Mouse (Mus musculus): ENCODE measurements around the gene E130114P18Rik. TPM values are rescaled to one million over a fixed set of nuclear protein-coding genes. Genes with fewer than 3 reads are reported as not detected.

Gene E130114P18Rik
- polyA plus RNA-seq, 1 experiment from 2014 or later = 0.79 TPM

- ATAC-seq (ENCODE audit: low read depth) = no peak
These were observed 47.5 kb downstream of the E130114P18Rik start for GRCm38 (mm10) chr4:97730416-97730815.

GRCm38 (mm10) chr4:97729999-97730398, 47.9 kb downstream of the E130114P18Rik start:
- Histone ChIP-seq H3K9me3 (ENCODE audit: control insufficient read depth, low read length) (no peaks in the 10 kb centered on the region), H3K36me3 (ENCODE audit: control insufficient read depth, insufficient read depth, low read length) (no peaks in the 10 kb centered on the region), H3K9ac (ENCODE audit: low read length) (no peak overlapping the region), H3K27ac (ENCODE audit: low read length) (no peak overlapping the region), H3K27me3 (ENCODE audit: control insufficient read depth, insufficient read depth, low read depth, low read length) (no peaks in the 10 kb centered on the region), H3K4me3 (ENCODE audit: low read length) (no peak overlapping the region), H3K4me2 (ENCODE audit: low read depth, low read length) (no peak overlapping the region), H3K4me1 (replicated peaks; ENCODE audit: control insufficient read depth, insufficient read depth, low read length) (0 out of 2 replicates have a peak, but pooled peaks cover 4% of the 10 kb centered on the region)
- peak; percentile 85 for ATAC-seq (ENCODE audit: low read depth)
- WGBS = 36% methylated on average over 6 of the region's 6 CpGs

More at GRCm38 (mm10) chr4:97730416-97730815, 47.5 kb downstream of the E130114P18Rik start:
- no peak overlapping the region for H3K27ac ChIP-seq (ENCODE audit: low read length)
- H3K36me3 ChIP-seq (ENCODE audit: control insufficient read depth, insufficient read depth, low read length) = no peaks in the 10 kb centered on the region
- H3K4me3 ChIP-seq (ENCODE audit: low read length) = no peak overlapping the region
- 0 out of 2 replicates have a peak, but pooled peaks cover 4% of the 10 kb centered on the region for H3K4me1 ChIP-seq (replicated peaks; ENCODE audit: control insufficient read depth, insufficient read depth, low read length)
- H3K9me3 ChIP-seq (ENCODE audit: control insufficient read depth, low read length) = no peaks in the 10 kb centered on the region
- WGBS = 33% methylated on average over 3 of the region's 3 CpGs
- no peak overlapping the region for H3K9ac ChIP-seq (ENCODE audit: low read length)
- no peaks in the 10 kb centered on the region for H3K27me3 ChIP-seq (ENCODE audit: control insufficient read depth, insufficient read depth, low read depth, low read length)
- H3K4me2 ChIP-seq (ENCODE audit: low read depth, low read length) = no peak overlapping the region

- no peaks in the 10 kb centered on the region for H3K36me3 ChIP-seq (ENCODE audit: control insufficient read depth, insufficient read depth, low read length)
- no peak overlapping the region for H3K4me3 ChIP-seq (ENCODE audit: low read length)
- H3K9ac ChIP-seq (ENCODE audit: low read length) = no peak overlapping the region
- H3K27ac ChIP-seq (ENCODE audit: low read length) = no peak overlapping the region
- WGBS = 90% methylated on average over 4 of the region's 4 CpGs
- no peaks in the 10 kb centered on the region for H3K9me3 ChIP-seq (ENCODE audit: control insufficient read depth, low read length)
- no peak overlapping the region for H3K4me2 ChIP-seq (ENCODE audit: low read depth, low read length)
- H3K4me1 ChIP-seq (replicated peaks; ENCODE audit: control insufficient read depth, insufficient read depth, low read length) = 0 out of 2 replicates have a peak, but pooled peaks cover 4% of the 10 kb centered on the region
- no peaks in the 10 kb centered on the region for H3K27me3 ChIP-seq (ENCODE audit: control insufficient read depth, insufficient read depth, low read depth, low read length)
- ATAC-seq (ENCODE audit: low read depth) = no peak
These were observed 49.4 kb downstream of the E130114P18Rik start for GRCm38 (mm10) chr4:97728520-97728919.

GRCm38 (mm10) chr4:97723374-97723773, 54.5 kb downstream of the E130114P18Rik start:
- no peak for ATAC-seq (ENCODE audit: low read depth)
- Histone ChIP-seq H3K9me3 (ENCODE audit: control insufficient read depth, low read length) (no peaks in the 10 kb centered on the region), H3K9ac (ENCODE audit: low read length) (no peak overlapping the region), H3K27ac (ENCODE audit: low read length) (no peak overlapping the region), H3K4me1 (replicated peaks; ENCODE audit: control insufficient read depth, insufficient read depth, low read length) (no peaks in the 10 kb centered on the region), H3K27me3 (ENCODE audit: control insufficient read depth, insufficient read depth, low read depth, low read length) (no peaks in the 10 kb centered on the region), H3K4me2 (ENCODE audit: low read depth, low read length) (no peak overlapping the region), H3K36me3 (ENCODE audit: control insufficient read depth, insufficient read depth, low read length) (no peaks in the 10 kb centered on the region), H3K4me3 (ENCODE audit: low read length) (no peak overlapping the region)
- WGBS = 61% methylated on average over 6 of the region's 6 CpGs

GRCm38 (mm10) chr4:97722666-97723065, 55.2 kb downstream of the E130114P18Rik start:
- no peaks in the 10 kb centered on the region for H3K27me3 ChIP-seq (ENCODE audit: control insufficient read depth, insufficient read depth, low read depth, low read length)
- H3K9ac ChIP-seq (ENCODE audit: low read length) = no peak overlapping the region
- no peak for ATAC-seq (ENCODE audit: low read depth)
- no peak overlapping the region for H3K4me3 ChIP-seq (ENCODE audit: low read length)
- H3K4me1 ChIP-seq (replicated peaks; ENCODE audit: control insufficient read depth, insufficient read depth, low read length) = no peaks in the 10 kb centered on the region
- H3K9me3 ChIP-seq (ENCODE audit: control insufficient read depth, low read length) = no peaks in the 10 kb centered on the region
- WGBS = 32% methylated on average over 10 of the region's 10 CpGs
- H3K36me3 ChIP-seq (ENCODE audit: control insufficient read depth, insufficient read depth, low read length) = no peaks in the 10 kb centered on the region
- no peak overlapping the region for H3K4me2 ChIP-seq (ENCODE audit: low read depth, low read length)
- H3K27ac ChIP-seq (ENCODE audit: low read length) = no peak overlapping the region

GRCm38 (mm10) chr4:97714616-97715015, 63.3 kb downstream of the E130114P18Rik start:
- ATAC-seq (ENCODE audit: low read depth) = peak; percentile 54

GRCm38 (mm10) chr4:97714101-97714615, 63.7 kb downstream of the E130114P18Rik start:
- no peak overlapping the region for H3K9ac ChIP-seq (ENCODE audit: low read length)
- no peak for ATAC-seq (ENCODE audit: low read depth)
- H3K27ac ChIP-seq (ENCODE audit: low read length) = no peak overlapping the region
- H3K4me3 ChIP-seq (ENCODE audit: low read length) = no peak overlapping the region
- no peaks in the 10 kb centered on the region for H3K9me3 ChIP-seq (ENCODE audit: control insufficient read depth, low read length)
- H3K36me3 ChIP-seq (ENCODE audit: control insufficient read depth, insufficient read depth, low read length) = no peaks in the 10 kb centered on the region
- no peaks in the 10 kb centered on the region; the same call in 1 of the 2 replicates for H3K4me1 ChIP-seq (replicated peaks; ENCODE audit: control insufficient read depth, insufficient read depth, low read length)
- no peaks in the 10 kb centered on the region for H3K27me3 ChIP-seq (ENCODE audit: control insufficient read depth, insufficient read depth, low read depth, low read length)
- WGBS = 75% methylated on average over 6 of the region's 6 CpGs
- no peak overlapping the region for H3K4me2 ChIP-seq (ENCODE audit: low read depth, low read length)

More at GRCm38 (mm10) chr4:97714616-97715015, 63.3 kb downstream of the E130114P18Rik start:
- WGBS = 39% methylated on average over 6 of the region's 6 CpGs
- no peak overlapping the region for H3K4me3 ChIP-seq (ENCODE audit: low read length)
- no peaks in the 10 kb centered on the region; the same call in 1 of the 2 replicates for H3K4me1 ChIP-seq (replicated peaks; ENCODE audit: control insufficient read depth, insufficient read depth, low read length)
- H3K9me3 ChIP-seq (ENCODE audit: control insufficient read depth, low read length) = no peaks in the 10 kb centered on the region
- no peaks in the 10 kb centered on the region for H3K36me3 ChIP-seq (ENCODE audit: control insufficient read depth, insufficient read depth, low read length)
- H3K27ac ChIP-seq (ENCODE audit: low read length) = no peak overlapping the region
- H3K27me3 ChIP-seq (ENCODE audit: control insufficient read depth, insufficient read depth, low read depth, low read length) = no peaks in the 10 kb centered on the region
- H3K9ac ChIP-seq (ENCODE audit: low read length) = no peak overlapping the region
- H3K4me2 ChIP-seq (ENCODE audit: low read depth, low read length) = no peak overlapping the region

GRCm38 (mm10) chr4:97712547-97712946, 65.3 kb downstream of the E130114P18Rik start:
- Histone ChIP-seq H3K9me3 (ENCODE audit: control insufficient read depth, low read length) (no peaks in the 10 kb centered on the region), H3K4me2 (ENCODE audit: low read depth, low read length) (no peak overlapping the region), H3K27ac (ENCODE audit: low read length) (no peak overlapping the region), H3K9ac (ENCODE audit: low read length) (no peak overlapping the region), H3K4me1 (replicated peaks; ENCODE audit: control insufficient read depth, insufficient read depth, low read length) (no peaks in the 10 kb centered on the region; the same call in 1 of the 2 replicates), H3K36me3 (ENCODE audit: control insufficient read depth, insufficient read depth, low read length) (no peaks in the 10 kb centered on the region), H3K4me3 (ENCODE audit: low read length) (no peak overlapping the region), H3K27me3 (ENCODE audit: control insufficient read depth, insufficient read depth, low read depth, low read length) (no peaks in the 10 kb centered on the region)
- no peak for ATAC-seq (ENCODE audit: low read depth)
- WGBS = 3% methylated on average over 1 of the region's 1 CpGs

- no peaks in the 10 kb centered on the region for H3K9me3 ChIP-seq (ENCODE audit: control insufficient read depth, low read length)
- H3K4me2 ChIP-seq (ENCODE audit: low read depth, low read length) = no peak overlapping the region
- WGBS = 73% methylated on average over 9 of the region's 9 CpGs
- H3K4me1 ChIP-seq (replicated peaks; ENCODE audit: control insufficient read depth, insufficient read depth, low read length) = no peaks in the 10 kb centered on the region; the same call in 1 of the 2 replicates
- H3K27ac ChIP-seq (ENCODE audit: low read length) = no peak overlapping the region
- H3K36me3 ChIP-seq (ENCODE audit: control insufficient read depth, insufficient read depth, low read length) = no peaks in the 10 kb centered on the region
- H3K27me3 ChIP-seq (ENCODE audit: control insufficient read depth, insufficient read depth, low read depth, low read length) = no peaks in the 10 kb centered on the region
- no peak for ATAC-seq (ENCODE audit: low read depth)
- no peak overlapping the region for H3K4me3 ChIP-seq (ENCODE audit: low read length)
- no peak overlapping the region for H3K9ac ChIP-seq (ENCODE audit: low read length)
These were observed 67.7 kb downstream of the E130114P18Rik start for GRCm38 (mm10) chr4:97710048-97710765.
